Mouse (Mus musculus) mouse trophoblast stem cell (cell line): ENCODE measurements around the gene Dppa2.

Experiments
- in situ Hi-C, 2 experiments: fragments of 300-500 bp; cut with MseI, MboI; formaldehyde crosslinking; loops; 2 replicates in 1 of 2; 3 replicates in 1 of 2; pipeline ENCODE4 v1.15.1; 2025

The Dppa2 gene

GRCm38 (mm10) chr16:48344193-48344592 is 40.5 kb downstream of the Dppa2 start:
- in situ Hi-C loops, result no loop called here

GRCm38 (mm10) chr16:48347246-48347645 is 43.5 kb downstream of the Dppa2 start:
- in situ Hi-C loops, result no loop called here

- in situ Hi-C loops, result no loop called here
These were observed 52.0 kb downstream of the Dppa2 start for GRCm38 (mm10) chr16:48355716-48356115.

- in situ Hi-C loops, result no loop called here
These were observed 52.7 kb downstream of the Dppa2 start for GRCm38 (mm10) chr16:48356417-48356816.

- in situ Hi-C loops, result no loop called here
These were observed 57.2 kb downstream of the Dppa2 start for GRCm38 (mm10) chr16:48360887-48361286.

GRCm38 (mm10) chr16:48366801-48367200 is 63.1 kb downstream of the Dppa2 start:
- in situ Hi-C loops, result no loop called here

GRCm38 (mm10) chr16:48368096-48368495 is 64.4 kb downstream of the Dppa2 start:
- in situ Hi-C loops, result no loop called here
